Mouse (Mus musculus) adrenal gland, adult 8-10 months (tissue): ENCODE results near the gene Il10. TPM values are rescaled to one million over a fixed set of nuclear protein-coding genes. Genes with fewer than 3 reads are reported as not detected.
"Not testable (repeated sequence)": the region's sequence is repeated elsewhere in the genome, so short reads cannot be mapped to it uniquely, and the experiment has no call there.

Experiments used
- DNase-seq: peaks from one replicate; pipeline ENCODE4 v3.0.0; 2022
- total RNA-seq, 4 experiments: library from RNA; stranded (reverse); gene quantifications; 2 replicates each; pipeline ENCODE4 v1.2.4; 2022

The Il10 gene
- total RNA-seq, 4 experiments from 2014 or later = 0.30 TPM; not detected in 3

DNA sequence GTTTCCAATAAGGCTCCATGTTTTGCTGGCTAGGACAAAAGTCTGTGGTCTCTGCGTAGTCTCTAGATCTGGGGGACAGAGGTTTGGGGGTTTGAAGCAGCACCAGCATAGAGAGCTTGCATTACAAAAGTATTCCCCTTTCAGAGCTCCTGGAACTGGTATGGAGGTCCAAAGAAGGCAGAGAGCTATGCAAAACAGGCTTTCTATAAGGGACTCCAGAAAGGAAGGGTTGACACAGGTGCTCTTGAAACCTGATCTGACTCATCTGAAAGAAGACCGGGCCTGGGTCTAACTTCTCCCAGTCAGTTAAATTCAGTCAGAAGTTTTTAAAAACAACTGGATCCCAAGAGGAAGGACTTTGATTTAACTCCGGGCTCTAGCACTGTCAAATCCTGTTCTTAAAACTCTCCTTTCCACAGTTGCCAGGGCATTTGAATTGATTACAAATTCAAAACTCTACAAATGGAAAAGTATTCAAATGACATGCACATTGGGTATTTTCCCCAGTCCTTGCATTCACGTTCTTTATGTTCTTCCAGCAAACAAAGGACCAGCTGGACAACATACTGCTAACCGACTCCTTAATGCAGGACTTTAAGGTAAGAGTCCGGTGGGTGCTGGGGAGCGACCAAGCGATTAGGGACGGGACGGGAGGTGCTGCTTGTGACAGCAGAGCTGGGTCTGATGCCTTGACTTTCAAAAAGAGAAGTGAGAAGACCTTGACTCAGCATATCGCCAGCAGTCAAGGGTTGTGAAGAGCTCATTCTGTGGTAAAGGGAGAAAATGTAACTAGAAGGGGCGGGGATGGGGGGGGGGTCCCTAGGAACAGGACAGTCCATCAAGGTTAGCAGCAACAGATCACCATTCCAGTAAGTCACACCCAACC lies 1.0 kb downstream of the Il10 start:
- DNase-seq = no peak

DNA sequence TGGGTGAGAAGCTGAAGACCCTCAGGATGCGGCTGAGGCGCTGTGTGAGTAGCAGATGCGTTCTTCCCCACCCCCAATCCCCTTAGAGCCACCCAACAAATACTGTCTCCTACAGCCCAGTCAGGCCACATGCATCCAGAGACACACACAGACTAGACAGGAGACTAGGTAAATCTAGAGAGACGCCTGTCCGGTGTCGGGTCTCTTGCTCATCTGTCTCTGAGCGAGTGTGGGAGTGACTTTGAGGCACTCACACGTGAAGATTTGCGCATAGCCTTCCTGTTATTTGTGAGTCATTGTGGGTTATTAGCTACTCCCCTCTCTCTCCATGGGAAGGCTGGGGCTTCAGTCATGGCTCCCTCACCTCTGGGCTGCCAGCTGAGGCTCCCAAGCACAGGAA lies 1.8 kb downstream of the Il10 start:
- no peak for DNase-seq

DNA sequence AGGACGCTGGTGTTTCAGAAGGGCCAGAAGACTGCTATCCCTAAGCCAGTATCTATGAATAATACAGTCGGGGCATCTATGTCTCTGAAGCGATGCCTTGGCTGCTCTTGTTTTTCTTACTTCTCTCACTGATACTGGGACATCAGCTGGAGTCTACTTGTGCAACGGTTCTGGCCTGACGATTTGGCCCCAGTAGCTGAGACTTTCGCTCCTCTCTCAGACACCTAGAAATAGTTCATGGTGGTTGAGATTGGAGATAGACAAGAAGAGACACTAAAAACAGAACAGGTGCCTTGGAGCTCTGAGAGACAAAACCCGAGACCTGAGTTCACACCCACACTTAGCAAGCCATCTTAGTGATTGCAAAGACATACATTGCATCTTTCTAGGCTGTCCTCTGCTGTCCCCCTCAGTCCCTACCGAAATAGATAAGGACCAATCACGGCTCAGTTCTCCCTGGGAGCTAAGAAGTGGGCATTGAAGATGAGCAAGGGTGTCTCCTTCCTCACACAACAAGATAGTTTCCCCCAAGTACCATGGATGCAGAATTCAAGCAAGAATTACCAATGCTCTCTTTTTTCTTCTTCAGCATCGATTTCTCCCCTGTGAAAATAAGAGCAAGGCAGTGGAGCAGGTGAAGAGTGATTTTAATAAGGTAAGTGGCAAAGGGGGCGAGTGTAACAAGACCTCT lies 2.4 kb downstream of the Il10 start:
- DNase-seq = no peak

DNA sequence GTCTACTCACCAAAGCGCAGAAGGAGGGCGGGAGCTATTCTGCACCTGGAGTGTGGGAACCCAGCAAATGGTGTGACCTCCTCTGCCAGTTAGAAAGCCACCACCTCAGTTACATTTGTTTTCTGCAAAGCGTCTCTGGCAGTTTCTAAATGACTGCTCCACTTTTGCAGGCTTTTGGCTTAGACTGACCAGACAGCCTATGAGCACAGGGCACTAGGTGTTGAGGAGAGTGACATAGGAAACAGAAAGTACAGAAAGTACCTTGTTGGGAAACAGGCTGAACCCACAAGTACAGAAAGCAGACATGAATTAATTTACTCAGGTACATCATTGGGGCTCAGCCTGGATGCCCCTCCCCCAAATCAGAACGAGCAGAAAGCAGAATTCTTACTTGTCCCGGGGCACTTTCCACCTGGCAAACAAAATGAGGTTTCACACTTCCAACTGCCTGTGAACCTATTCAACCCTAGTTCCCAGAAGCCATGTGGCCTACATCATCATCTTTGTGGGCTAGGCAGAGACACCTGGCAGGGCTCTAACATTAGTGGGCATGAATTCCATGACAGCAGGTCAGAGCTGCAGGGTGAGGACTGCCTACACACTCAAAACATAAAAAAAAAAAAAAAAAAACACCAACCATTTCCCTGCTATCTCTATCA lies 3.1 kb downstream of the Il10 start:
- no peak for DNase-seq

DNA sequence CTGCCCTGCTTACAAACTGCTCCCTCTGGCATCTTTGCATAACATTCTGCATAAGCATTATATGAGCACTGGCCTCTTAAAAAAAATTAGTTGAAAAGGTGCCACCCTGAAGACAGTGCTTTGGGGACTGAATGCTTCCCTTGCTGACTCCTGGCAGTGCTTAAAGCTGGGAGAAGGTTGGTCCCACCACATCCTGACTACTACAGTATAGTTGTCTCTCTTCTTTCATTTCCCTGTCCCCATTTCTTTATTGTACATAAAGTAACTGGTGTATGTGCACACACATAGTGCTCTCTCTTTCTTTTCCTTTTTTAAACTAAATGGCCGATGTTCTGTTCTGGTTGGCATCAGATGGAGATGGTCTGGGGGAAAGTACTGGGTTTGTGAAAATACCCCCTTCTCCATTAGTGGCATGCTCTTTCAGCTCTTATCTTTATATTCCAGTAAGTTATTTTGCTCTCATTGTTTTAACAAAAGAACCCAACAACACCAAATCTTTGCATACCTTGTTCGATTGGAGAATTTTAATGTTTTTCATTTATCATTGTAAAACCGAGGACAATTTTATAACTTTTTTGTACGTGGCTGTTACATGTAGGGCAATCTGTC lies 3.7 kb downstream of the Il10 start:
- DNase-seq = not testable (repeated sequence)

DNA sequence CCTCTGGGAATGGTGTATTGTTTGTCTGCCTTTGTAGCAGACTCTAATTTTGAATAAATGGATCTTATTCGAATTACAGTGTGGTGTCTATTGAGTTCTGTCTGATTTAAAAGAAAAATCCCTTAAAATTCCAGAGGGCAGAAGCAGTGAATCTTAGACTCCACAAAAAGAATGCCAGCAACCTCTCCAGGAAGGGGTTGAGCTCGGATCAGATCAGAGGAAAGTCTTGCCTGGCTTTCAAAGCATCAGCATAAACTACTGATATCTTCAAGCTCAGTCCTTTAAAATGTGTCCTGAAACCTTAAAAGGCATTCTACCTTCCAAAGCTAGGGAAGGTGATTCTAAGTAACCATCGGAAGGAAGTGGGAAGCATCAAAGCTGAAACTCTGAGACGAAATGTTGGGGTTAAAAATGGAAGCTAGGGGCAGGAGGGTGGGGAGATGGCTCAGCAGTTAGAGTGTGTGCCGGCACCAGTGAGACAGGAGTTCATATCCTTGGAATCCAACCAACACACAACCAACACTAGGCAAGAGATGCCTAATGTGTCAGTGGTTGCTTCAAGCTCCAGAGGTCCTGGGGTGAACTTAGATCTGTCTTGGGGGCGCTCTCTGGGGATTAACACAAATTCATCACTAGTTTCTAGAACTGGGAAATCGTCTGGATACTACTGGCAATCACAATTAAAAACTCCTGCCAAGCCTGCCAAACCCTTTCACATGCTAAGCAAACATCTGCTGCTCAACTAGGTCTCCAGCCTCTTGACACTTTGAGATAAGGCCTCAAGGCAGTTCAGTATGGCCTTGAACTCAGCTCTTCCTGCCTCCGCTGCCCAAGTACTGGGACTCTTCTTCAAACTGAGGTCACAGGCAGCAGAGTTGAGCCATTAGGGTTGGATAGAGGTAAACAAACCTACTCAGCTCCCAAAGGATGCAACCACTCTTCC lies 5.5 kb downstream of the Il10 start:
- DNase-seq = no peak

DNA sequence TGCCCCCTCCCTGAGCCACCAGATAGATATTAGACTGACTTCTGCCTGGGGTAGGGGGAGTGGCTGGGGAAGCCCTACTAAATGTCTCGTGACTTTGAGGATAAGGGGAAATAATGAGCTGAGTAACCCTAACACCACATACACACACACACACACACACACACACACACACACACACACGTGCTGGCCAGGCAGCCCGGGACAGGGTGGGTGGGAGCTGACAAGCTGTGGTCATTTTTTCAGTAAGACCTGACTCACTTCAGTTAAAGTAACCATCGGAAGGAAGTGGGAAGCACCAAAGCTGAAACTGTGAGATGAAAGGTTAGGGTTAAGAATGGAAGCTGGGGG lies 6.2 kb downstream of the Il10 start:
- no peak for DNase-seq

DNA sequence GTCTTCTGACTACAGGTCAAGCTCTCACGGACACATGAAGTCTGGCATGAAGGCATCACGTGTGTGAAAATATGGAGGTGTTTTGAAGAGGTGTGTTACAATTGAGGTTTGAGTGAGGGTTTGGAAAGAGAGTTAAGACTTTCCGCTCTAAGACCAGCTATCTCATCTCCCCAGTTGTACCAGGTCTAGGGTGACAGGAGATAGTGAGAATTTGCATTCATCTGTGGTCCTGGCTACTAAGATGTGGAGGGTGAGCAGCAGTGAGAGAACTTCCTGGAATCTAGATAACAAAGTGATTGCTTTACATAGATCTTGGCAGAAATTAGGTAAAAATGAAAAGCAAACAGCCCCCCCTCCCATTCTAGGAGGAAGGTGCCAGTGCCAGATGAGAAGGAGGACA lies 9.6 kb downstream of the Il10 start:
- no peak for DNase-seq

DNA sequence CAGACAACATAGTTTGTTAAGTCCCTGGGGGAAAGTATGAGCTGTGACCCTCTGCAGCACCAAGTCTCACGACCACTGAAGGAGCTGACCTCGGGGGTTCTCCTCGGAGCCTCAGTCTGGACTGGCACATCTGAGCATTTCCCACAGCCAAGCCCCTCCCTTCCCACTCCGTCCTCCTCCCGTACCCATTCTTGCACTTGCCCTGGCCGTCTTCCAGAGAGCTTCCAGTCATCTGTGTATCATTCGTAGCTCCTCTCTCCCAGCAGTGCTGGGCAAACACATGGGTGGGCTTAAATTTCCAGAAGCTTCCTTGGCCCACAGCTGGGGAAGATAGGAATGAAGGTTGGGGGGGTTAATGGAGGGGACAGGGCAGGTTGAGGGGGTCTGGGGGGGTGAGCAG lies 10.6 kb downstream of the Il10 start:
- no peak for DNase-seq

DNA sequence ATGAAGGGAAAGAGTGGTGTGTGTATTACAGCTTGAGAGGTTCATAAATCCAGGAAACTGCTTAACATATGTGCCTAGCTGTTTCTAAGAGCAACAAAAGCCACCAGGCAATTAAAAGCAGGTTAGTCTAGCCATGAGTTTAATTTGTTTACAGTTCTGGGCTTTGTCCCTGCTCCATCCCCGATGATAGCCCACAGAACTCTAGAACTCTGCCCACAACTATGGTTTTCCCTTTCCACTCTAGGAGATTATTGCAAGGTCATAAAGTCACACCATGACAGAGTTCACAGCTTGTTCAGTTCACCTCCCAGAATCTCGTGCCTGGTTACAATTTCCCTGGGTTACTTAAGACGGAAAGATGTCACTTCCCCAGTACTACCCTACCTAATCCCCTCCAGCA lies 11.6 kb downstream of the Il10 start:
- no peak for DNase-seq

DNA sequence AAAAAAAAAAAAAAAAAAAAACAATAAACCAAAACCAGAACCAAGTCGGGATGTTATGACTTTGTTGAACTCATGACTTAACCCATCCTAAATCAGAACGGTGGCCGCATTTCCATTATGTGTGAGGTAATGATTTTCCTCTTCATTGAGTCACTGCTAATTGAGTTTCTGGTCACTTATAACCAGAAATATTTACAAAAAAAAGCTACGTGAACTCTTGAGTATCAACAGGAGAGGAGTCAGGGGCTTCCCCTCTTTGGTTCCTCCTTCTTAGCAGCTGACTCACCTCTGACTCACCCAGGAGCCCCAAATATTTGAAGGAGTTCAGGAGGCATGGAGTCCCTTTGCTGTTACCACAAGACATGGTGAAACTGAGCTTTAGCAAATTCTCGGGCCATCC lies 18.4 kb downstream of the Il10 start:
- DNase-seq = no peak

DNA sequence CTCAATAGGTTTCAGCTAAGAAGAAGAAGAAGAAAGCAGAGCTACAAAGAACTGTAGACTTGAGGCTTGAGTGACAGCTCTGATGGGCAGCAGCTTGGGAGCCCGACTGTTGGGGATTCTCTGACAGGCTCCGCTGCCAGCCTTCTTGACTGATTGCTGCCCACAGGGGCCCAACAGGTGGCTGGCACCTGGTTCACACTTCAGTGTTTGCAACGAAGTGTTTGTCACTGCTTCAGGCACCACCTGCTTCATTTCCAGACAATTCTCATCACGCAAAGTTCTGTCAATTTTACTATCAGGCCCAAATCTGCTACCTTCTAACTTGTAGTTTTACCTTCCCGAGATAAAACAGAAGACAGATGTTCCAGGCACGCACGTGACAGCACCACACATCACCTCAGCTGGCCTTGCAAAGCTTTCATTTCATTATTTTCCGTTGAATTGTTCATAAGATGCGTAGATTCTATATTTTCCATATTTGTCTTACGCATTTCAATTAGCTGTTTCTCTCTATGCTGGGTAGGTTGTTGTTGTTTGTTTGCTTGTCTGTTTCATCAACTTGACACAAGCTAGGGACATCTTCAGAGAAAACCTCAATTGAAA lies 18.9 kb downstream of the Il10 start:
- no peak for DNase-seq

DNA sequence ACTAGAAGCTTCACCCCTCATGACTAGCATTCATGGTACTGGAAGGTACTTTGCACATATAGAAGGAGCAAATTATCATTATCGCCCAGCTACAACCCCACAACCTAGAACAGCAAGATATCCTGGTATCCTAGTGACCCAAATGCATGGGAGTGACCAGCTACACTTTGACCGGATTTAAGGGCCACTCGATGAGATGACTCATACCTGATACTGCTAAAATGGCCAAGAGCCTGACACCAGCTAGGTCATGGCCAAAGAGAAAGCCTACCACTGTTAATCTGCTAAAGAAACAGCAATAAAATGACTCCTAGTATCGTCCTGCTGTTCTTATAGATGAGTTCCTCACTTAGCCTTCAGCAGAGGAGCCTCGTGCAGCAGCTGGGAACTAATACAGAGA lies 19.8 kb downstream of the Il10 start:
- no peak for DNase-seq

DNA sequence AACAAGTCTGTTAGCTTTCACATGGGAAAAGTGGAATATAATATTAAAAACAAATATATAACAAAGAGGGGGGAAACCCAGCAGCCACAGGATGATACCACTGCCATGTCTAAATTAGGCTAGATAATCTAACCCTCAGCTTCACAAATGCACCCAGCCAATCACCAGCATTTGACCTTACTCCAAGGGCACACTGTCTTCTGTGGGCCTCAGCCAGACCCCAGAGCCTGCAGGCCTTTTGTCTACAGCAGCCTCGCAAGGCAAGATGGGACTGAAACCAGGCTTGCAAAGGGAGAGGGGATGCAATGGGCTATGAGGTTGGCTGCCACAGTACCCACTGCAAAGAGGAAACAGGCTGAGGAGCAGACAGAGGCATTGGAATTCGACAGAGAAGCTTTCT lies 22.6 kb downstream of the Il10 start:
- no peak for DNase-seq

DNA sequence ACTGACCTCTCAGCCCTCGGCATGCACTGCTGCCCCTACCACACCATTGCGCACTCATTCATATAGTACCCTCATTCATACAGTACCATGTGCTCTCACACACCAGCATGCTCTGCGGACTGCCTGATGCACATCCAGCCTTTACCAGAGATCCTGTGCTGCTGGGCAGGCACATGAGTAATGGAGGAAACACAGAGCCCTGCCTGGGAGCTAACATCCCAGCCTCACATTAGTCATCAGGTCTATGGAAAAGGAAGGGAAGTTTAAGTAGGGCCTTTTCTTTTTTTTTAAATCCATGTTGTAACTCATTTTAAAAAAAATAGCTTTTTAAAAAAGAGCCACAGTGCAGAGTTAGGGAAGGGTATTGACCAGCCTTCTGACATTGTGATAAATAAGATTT lies 23.1 kb downstream of the Il10 start:
- DNase-seq = no peak

DNA sequence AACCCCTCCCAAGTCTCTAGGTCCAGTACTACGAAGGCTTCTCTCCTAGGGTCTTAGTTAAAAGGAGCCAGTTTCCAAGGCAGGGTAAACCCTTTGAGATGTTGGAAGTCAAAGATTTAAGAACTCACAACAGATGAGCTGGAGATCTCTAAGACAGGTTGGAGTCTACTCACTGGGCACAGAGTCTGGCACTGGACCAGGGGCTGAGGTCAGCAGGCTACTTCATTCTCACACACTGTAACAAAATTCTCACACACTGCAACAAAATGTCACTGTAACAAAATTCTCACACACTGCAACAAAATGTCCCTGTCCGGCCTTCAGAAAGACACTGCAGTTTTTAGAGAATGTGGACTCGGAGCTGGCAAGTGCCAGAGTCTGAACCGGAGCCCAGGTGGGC lies 24.0 kb downstream of the Il10 start:
- no peak for DNase-seq

DNA sequence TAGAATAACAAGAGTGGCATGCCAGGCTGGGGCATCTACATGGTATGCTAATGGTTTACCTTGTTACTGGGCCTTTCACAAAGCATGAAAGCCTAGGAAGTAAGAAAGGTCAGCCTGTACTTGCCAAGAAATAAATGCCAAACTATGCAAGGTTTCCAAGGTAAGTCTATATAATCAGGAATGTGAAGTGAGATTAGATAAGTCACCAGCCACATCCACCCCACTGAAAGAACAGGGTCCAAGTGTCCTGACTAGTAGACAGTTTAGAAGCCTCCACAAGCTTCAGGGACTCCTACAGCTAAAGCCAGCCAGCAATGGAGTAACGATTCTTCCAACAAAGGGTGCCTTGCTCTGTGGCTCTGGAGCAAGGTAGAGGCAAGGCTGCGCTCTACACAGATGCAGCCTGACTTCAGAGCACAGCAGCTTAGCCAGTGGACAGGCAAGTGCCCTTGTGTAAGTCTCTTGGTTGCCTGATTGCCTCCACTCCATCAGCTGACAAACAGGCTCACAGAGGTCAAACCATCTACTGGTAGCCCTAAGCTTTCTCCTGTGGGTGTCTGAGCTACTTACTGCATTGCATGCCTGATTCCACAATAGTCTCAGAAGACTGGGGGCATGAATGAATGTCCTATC lies 26.2 kb downstream of the Il10 start:
- no peak for DNase-seq

DNA sequence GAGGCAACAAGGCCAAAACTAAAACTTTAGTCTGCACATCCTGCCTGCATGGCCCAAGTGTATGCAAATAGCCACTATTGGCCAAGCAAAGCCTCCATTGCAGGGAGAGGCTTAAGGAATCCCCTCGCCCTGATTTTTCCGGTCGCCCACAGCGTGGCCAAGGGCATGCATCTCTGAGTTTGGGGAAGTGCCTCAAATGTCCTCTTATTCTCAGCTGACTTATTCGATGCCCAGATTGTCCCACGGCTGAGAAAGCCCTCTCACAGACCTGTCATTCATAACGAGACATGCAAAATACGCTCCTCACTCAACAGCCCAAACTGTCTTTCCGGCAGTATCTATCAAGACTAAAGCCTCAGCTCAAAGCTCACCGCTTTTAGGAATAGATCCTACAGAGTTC lies 27.0 kb downstream of the Il10 start:
- DNase-seq = no peak

DNA sequence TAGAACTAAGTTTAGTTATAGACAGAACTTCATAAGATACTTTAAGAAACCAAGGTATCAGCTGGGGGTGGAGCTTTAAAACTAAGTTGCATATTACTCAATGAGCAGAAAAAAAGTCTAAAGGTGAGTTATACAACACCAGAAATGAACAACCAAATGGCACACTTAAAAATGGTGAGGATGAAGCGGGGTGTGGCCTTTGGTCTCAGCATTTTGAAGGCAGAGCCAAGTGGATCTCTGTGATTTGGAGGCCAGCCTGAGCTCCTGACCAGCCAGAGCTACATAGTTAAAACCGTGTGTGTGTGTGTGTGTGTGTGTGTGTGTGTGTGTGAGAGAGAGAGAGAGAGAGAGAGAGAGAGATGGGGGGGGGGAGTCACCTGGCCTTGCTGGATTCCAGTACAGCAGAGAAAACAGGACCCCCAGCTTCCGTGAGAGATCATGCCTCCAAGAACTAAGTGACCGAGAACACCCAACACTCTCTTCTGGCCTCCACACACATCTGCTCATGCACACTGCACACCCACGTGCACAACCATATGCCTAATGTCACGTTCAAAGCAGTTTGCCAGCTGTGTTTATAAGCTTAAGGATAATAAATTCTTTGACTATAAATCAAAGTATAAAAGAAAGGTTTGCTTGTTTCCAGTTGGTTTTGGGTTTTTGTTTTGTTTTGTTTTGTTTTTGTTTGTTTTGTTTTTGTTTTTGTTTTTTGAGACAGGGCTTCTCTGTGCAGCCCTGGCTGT lies 28.6 kb downstream of the Il10 start:
- no peak for DNase-seq

DNA sequence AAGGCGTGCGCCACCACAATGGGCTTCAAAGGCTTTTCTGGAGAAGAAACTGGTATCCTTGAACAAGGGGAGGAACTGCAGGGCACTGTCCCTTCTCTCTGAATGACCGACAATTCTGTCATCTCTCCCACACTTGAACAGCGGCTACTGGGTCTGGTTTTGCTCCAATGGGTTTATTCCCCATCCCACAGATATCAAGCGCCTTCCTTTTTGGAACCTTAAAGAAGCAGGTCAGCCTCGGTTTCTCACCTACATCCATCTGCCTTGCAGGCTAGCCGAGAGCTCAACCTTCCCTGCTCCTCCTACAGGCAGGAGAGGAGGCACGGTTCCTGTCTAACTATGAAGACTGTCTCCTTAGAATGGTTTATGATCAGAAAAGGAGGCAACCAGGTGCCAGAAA lies 29.3 kb downstream of the Il10 start:
- no peak for DNase-seq
